Mouse (Mus musculus) ES-E14 (cell line): ENCODE data around the gene Krt80.

Experiments
- MAFK ChIP-seq: IDR thresholded peaks from 2 replicates; pipeline ENCODE4 v1.6.1; 2014; ENCODE audit warnings: mild to moderate bottlenecking, low read depth, low read length, inconsistent platforms; ENCODE audit not compliant: insufficient read depth
- ZC3H11A ChIP-seq: IDR thresholded peaks from 2 replicates; pipeline ENCODE4 v1.6.1; 2012; ENCODE audit warnings: low read depth, mild to moderate bottlenecking, inconsistent platforms, low read length, borderline replicate concordance

DNA sequence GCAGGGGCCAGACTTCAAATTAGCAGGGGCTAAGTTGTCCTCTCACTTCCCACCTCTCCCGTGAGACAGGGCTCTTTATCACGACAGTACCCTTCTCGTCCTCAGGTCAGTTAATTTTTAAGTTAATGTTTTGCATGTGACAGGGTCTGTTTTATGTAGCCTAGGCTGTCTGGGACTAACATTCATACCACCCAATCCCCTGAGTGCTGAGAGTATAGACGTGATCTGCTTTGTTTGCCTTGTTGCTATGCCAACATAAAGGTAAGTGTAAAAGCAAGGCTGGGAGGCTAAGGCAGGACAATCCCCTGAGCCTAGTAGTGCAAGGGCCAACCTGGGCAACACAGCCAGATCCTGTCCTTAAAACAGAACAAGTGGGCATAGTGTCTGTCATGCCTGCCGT is 60.5 kb downstream of the Krt80 start:
- TF ChIP-seq ZC3H11A, result no peak
- TF ChIP-seq MAFK, result no peak
